Mouse (Mus musculus): ENCODE measurements around the gene Zmiz2.
"Not testable (repeated sequence)": the region's sequence is repeated elsewhere in the genome, so short reads cannot be mapped to it uniquely, and the experiment has no call there.

The Zmiz2 gene

DNA sequence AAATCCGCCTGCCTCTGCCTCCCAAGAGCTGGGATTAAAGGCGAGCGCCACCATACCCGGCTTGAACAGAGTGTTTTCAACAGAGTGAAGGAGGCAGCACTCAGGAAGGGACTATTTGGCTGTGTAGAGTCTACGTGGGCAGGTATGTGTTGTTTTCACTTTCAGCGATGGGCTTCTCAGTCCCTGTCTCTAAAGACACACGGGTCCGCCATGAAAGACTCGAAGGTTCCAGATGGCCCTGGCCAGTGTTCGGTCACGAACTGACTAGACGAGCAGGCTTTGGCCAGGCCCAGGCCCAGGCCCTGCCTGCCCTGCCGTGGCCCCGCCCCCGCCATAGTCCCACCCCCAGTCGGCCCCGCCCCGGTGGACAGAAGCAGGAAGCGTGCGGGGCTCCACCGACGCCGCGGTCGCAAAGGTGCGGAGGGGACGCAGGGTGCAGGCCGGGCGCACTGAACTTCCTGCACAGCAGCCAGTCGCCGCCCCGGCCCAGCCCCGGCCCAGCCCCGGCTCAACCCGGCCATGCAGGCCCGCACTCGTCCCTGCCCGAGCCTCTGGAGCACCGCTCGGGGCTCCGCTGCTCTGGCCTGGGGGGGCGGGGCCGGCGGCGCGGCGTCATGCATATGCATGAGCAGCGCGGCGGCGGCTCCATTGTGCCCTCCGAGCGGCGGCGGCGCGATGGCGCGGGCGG, at the start of gene Zmiz2:
Gene Zmiz2 (plus strand): TSS at position 349 of the 688 bp plus-strand sequence.
- peak; percentile 96 for DNase-seq

DNA sequence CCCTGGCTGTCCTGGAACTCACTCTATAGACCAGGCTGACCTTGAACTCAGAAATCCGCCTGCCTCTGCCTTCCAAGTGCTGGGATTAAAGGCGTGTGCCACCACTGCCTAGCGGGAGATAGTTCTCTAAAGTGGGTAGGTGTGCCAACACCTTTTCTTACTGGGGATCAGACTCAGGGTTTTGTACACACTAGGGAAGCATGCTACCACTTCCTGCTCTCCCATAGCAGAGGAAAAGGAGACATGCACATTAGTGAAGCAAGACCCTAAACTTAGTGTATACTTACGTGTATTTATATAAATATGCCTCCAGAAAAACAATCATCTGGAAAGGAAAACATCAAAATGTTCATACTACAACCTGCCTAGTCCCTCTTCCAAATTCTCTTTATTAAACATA, 42.9 kb upstream of the Zmiz2 start:
- no peak for DNase-seq

DNA sequence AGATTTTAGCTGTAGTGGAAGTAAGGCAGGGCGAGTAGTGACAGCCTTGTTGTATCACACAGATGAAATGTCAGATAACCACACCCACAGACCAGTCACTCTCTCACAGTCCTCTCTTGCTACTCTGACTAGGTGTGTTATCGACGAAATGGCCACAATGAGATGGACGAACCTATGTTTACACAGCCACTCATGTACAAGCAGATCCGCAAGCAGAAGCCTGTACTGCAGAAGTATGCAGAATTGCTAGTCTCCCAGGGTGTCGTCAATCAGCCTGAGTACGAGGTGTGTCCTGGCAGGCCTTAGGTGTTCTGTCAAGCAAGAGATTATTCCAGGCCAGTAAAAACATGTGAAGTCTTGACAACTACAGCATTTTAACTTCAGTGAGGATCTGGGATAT, 41.9 kb upstream of the Zmiz2 start:
- no peak for DNase-seq

DNA sequence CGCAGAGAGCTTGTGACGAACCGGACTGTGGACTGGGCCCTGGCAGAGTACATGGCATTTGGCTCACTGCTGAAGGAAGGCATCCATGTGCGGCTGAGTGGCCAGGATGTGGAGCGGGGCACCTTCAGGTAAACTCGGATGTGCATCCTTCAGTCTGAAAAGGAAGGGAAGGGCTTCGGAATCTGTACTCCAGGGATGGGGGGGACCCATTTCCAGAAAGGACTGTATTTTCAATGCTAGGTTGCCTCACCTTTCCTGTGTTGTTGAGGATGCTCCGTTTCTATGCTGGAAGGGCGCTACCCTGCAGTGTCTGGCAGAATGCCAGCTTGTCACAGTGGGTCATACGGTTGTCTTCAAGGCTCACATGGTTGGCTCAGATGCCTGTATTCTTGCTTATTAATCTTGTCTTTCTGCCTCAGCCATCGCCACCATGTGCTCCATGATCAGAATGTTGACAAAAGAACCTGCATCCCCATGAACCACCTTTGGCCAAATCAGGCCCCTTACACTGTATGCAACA, 40.1 kb upstream of the Zmiz2 start:
- DNase-seq = peak; percentile 66

DNA sequence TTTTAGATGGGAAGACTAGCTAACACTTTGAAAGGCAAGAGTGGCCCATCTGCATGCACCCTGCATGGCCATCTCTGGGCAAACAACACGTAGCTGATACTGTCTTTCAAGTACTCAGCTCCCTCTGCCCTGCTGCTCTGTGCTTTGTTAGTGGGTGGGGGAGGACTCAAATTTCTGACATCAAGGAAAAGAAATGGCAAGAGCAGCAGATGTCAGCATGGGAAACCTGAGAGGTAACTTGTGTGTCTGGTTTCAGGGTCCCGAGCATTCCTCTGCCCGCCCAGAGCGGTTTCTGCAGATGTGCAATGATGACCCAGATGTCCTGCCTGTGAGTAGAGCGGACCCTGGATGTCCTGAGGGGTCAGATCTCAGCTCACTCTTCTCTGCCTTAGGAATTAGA, 39.3 kb upstream of the Zmiz2 start:
- DNase-seq = no peak

DNA sequence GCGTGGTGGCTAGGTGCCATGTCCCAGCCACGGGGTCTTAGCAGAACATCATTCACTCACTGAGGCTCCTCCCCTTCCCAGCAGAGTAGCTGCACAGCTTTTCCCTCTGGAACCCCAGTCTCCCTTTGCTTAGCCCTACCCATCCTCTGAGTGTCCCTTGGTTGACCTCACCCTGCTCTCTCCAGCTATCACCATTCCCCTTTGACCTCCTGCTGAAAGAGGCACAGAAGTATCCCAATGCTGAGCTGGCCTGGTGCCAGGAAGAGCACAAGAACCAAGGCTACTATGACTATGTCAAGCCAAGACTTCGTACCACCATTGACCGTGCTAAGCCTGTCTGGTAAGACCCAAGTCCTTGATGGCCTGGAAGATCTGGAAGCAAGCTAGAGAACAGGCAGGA, 33.8 kb upstream of the Zmiz2 start:
- DNase-seq = no peak

DNA sequence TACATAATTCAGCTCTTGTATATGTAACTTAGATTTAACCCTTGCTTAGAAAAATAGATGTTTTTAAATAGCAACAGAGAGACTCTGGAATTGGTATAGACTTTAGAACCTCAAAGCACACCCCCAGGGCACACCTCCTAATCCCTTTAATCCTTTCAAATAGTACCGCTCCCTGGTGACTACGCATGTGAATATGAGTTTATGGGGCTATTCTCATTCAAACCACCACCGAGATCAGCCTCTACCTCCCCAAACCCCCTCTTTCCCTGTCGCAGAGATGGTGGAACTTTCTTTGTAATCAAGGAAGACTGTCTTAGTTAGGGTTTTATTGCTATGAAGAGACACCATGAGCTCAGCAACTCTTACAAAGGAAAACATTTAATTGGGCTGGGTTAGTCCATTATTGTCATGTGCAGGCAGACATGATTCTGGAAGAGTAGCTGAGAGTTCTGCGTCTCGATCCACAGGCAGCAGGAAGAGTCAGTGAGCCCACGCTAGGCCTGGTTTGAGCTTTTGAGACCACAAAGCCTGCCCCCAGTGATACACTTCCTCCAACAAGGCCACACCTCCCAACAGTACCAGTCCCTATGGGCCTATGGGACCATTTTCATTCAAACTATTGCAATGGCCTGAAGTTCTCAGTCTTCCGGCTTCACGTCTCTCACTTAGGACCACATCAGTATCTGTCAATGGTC, 24.1 kb upstream of the Zmiz2 start:
- DNase-seq = no peak

DNA sequence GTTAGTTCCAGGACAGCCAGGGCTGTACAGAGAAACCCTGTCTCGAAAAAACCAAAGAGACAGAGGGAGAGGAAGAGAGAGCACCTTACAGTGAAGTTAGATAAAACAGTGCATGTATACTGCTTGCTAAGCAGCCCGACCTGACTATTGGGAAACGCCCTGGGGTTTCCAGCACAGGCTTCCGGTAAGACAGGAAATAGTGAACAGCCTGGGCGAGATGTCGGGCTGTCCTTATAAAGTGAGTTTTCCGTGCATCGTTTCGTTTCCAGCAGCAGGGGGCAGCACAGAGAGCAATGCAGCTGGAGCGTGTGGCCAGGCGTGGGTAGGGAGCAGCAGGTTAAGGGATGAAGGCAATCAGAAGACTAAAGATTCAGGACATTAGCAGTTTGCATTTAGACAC, 23.0 kb upstream of the Zmiz2 start:
- peak; percentile 75 for DNase-seq

DNA sequence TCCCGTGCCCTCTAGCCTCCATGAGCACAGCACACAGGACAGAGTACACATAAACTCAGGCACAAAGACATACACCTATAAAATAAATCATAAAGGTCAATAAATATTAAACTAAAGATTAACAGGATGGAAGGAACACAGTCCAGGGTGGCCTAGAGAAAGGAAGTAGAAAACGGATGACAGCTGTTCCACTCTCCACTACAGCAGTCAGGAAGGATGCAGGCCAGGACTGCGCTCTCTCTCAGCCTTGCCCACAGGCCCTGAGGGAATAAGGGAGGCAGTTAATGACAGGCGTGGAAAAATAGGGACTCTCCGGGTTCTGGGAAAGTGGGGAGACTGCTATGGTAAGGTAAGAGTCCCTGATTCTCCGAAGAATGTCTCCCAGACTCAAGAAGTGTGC, 22.4 kb upstream of the Zmiz2 start:
- DNase-seq = no peak

DNA sequence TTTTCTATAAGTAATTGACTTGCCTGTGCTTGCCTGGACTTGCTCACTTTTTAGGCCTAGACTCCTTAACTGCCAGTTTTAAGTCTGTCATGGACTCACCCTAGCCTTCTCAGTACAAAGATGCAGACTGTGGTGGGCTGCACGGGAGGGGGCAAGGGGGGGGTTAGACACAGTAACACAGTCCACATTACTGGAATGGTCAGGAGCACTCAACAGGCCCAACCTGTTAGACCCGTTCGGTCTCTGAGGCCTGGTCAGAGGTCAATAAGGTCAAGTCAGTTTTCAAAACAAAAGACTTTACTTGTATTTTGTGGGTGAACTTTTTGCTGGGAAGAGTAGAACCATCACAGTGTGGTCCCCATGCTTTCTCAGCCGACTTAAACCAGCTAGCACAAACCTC, 21.7 kb upstream of the Zmiz2 start:
- no peak for DNase-seq

DNA sequence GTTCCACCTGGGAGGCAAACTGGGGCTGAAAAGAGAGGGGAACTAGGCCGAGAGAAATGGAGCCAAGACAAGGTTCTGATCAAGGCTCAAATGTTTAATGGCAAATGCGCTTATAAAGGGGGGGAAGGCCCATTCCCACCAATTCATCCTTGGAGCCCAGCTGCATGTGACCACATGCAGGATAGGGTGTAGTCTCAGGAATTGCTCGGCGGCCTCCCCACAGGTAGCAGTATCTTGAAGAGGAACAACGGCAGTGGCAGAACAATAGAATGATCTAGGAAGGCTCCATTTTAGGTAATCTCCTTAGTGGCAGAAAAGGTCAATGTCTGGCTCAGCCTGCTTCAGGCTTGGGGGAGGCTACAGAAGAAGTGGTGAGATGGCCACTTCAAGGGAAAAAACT, 20.9 kb upstream of the Zmiz2 start:
- not testable (repeated sequence) for DNase-seq

DNA sequence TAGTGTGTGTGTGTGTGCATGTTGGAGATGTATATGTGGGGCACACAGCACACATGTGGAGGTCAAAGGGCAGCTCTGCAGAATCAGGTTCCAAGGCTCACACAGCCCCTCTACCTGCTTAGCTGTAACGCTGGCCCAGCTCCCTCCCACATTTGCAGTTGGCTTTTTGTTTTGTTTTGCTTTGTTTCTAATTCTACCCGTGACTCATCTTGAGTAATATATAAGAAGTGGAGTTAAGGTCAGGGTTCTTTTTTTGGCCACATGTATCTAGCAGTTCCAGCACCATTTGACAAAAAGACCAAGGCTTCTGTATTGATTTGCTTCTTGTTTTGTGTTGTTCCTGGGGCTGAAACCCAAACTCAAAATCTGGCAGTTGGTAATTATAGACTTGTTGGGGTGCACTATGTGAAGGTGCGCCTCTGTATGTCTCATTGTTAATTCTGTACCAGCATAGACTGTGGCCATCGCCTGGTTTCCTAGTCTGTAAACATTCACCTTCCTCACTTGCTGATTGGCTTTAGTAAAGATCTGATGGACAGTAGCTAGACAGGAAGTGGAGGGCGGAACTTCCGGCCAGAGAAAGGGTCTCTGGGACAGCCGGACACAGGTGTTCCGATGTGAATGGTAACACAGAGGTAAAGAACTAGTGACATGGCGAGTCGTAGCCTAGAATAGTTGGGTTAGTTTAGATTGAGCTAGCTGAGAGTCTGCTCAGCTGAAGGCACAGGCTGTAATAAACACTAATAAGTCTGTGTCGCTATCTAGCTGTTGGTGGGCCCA, 17.3 kb upstream of the Zmiz2 start:
- DNase-seq = no peak

DNA sequence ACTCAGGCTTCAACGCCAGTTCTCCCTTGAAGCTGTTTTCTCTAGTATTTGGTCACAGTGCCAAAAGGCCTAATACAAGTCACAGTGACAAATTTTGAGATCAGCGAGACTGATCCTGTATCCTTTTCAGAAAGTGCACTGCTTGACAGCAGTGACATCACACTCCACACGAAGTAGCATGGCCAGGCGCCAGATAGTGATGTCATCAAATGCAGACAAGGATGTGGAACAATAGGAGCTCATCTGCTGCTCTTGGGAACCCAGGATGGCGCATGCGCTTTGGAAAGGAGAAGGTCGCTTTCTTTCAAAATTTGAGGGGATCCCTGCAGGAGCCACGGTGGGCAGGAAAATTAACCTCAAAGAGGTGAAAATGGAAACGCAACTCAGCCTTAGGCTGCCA, 16.1 kb upstream of the Zmiz2 start:
- DNase-seq = no peak

DNA sequence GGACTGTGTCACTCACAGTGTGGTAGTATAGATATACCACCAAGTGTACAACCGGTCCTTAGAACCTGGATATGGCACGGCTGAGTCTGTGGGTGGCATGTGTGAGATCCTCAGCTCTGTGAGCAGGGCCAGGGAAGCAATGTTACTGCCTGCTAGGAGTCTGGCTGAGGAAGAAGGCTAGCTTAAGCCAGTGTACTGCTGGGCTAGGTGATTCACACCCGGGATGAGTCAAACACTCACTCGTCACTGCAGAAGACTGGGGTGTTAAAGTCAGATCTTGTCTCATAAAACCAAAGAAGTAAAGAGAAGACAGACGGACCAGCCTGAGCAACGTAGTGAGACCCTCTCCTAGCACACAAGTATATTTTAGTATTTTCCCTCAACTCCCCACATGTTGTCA, 8.0 kb upstream of the Zmiz2 start:
- no peak for DNase-seq

DNA sequence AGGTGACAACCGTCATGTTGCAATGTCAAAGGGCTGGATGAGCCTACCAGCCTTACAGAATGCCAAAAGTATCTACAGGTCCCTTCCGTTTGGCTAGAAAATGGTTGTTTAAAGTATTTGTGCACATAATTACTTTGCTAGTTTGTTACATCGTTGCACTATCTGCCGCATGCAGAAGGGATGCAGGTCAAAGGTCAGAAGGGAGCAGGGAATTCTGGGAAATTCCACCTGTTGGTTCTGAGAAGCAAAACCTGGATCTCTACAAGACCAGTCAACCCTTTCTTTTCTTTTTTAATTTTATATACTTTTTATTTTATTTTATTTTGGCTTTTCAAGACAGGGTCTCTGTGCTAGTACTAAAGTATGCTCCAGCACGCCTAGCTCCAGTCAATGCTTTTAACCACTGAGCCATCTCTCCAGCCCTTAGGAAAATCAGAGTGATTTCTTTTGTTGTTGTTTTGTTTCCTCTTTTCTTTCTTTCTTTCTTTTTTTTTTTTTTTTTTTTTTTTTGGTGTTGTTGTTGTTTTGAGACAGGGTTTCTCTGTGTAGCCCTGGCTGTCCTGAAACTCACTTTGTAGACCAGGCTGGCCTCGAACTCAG, 648 bp upstream of the Zmiz2 start:
- DNase-seq = peak; percentile 53

DNA sequence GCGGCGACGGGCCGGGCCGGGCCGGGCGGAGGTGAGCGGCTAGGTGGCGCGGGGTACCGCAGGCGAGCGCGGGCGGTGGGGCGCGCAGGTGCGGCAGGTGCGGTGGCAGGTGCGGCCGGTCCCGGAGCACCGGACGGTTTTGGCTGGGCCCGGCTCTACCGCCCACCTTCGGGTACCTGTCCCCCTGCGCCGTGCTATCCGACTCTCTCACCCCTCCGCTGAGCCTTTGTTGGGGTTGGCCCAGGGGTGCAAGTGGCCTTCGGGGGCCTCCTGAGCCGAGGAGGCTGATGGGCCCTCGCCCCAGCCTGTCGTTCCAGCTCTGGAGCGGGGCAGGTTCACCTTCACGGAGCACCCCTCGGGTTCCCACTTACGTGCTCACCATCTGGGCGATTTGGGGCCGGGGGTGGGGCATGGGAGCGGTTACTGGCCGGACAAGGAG, 628 bp downstream of the Zmiz2 start:
- peak; percentile 67 for DNase-seq

DNA sequence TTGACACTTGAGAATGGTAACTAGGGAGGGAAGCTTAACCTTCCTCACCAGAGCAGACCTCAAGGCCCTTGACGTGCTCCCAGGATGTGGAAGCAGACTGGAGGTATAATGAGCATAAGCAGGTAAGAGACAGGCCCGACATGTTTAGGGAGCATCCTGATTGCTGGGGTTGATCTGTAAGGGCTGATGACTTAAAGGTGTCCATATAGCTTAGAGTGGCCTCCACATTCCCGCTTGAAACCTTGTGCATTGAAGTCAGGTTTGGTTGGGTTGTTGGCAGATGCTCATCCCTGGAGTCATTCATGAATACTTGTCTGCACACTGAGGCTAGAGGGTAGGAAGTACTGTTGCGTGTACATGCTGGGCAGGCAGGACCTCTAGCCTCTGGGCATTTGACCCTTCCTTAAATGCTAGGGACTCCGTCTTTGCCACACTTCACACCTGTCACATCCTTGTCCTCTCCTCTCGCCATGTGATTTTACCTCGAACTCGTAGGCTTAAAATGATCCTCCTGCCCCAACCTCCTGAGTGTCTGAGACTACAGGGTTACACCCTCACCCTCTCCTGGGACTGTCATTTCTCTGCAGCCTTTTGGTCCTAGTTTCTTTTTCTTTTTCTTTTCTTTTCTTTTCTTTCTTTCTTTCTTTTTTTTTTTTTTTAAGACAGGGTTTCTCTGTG, 1.6 kb downstream of the Zmiz2 start:
- DNase-seq = peak; percentile 32

DNA sequence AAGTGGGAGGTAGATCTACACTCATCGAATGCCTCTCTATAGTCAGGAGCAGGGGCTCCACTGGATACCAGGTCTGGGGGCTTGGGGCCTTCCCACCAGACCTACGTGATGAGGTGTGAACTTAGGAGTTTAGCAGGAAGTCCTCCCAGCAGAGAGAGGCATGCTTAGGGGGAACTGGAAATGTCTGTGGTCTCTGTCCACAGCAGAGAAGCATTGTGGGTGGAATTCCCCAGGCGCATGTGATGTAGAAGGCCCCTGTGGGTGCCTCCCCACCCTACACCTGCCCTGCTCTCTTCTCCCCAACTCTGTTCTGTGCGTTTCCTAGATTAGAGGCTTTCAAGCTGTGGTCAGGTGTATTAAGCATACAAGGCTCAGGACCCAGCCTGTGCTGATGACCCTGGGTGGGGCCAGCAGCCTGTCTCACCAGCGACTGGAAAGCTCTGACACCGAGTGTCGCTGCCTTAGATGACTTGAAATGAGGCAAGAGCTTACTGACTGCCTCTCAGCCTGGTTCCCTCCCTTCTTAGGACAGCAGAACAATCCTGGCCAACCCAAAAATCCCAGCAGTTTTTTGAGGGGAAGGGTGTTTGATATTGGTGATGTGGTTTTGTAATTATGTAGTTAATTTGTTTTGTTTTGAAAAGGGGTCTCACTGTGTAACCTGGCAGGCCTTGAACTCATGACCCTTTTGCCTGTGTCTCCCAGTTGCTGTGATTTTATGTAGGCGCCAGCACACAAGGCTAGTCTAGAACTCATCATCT, 2.8 kb downstream of the Zmiz2 start:
- DNase-seq = peak; percentile 32

DNA sequence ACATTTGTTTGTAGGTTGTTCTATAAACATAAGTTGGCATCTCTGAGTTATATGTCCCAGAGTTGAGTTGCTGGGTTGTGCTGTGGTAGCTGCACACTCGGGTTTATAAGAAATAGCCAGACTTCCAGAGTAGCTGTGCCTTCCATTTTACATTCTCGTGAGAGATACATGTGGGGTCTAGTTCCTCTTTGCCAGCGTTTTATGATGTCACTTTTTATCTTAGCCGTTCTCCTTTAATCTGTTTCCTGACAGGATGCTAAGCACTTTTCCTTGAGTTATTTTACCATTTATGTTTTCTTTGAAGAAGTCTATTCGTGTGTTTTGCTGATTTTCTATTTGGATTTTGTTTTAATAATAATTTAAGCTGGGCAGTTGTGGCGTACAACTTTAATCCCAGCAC, 4.0 kb downstream of the Zmiz2 start:
- no peak for DNase-seq

DNA sequence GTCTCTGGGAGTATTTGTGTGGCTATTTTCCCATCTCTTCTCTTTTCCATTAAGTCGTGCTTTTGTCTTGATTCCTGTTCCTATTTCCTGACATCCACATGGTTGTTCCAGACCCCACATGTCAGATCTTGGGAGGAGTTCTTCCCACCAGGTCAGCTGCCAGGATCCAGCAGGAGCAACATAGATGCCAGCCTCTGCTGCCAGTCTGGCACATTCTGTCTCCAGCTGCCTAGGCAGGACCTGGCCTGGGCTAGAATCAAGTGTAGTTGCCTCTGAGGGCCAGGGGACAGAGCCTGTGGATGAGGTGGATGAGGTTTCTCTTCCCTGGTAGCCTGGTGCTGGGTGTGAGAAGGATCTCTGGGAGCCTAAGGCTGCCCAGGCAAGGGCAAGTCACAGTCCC, 5.0 kb downstream of the Zmiz2 start:
- peak; percentile 38 for DNase-seq

DNA sequence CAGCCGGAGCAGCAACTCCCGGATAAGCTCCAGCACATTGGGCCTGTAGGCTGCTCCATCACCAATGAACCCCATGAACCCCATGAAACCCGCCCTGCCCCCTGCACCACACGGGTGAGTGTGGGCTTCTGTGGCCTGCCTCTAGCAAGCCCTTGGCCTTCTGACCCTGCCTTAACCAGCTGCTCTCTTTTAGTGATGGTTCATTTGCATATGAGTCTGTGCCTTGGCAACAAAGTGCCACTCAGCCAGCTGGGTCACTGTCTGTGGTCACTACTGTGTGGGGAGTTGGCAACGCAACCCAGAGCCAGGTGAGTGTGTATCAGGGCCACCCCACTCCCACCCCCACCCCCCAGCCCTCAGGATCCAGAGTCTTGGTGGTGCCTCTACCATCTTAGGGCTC, 6.7 kb downstream of the Zmiz2 start:
- peak; percentile 17 for DNase-seq

DNA sequence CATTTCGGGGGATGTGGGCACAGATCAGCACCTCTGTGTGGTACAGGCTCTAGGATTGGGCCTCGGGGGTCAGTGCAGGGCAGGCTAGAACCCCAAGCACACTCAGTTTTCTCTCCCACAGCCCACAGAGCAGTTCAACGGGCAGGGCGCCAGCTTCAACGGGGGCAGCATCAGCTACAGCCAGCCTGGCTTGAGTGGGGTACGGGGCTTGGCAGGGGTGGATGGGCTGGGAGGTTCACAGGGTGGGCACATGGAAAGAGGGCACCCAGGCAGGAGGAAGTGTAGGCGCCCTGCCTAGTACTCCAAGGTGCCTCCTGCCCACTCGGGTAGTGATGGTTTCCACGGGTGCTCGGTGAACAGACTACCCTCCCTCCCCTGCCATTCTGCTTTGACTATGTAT, 9.3 kb downstream of the Zmiz2 start:
- DNase-seq = peak; percentile 45
